Mouse (Mus musculus) kidney, adult 18-20 months (tissue): ENCODE data around the gene Nol10.
"Not testable (repeated sequence)": the region's sequence is repeated elsewhere in the genome, so short reads cannot be mapped to it uniquely, and the experiment has no call there.

Source experiments
- DNase-seq: peaks from one replicate; pipeline ENCODE4 v3.0.0; 2021

Gene Nol10

DNA sequence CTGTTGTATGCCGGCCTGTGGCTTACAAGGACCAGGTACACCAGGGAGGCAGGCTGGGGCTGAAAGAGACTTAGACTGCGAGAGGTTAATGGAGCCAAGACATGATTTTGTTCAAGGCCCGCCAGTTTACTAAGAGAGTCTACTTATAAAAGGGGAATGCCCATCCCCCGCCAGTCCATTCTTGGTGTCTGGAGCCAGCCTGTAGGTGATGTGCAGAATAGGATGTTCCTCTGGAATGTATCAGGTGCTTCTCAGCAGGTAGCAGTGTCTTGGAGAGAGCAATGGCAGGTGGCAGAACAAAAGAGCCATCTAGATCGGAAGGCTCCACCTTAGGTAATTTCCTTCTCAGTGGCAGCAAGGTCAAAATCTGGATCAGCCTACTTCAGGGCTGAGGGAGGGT lies 116.3 kb downstream of the Nol10 start:
- not testable (repeated sequence) for DNase-seq

DNA sequence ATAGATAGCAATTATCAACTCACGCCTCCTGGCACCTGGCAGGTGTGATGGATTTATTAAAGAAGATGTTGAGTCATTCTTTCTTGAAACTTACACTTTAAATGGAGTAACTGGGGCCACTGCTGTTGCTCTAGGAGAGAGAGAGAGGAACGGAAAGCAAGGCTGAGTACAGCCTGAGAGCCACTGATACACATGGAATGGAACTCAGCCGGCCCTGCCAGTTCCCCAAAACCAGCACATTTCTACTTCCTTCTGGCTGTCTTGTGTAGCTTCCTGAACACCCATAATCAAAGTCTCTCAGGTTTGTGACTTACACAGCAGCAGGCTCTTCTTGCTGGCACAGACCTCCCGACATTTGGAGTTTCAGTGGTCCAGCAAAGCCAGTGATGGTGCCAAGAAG lies 118.5 kb downstream of the Nol10 start:
- DNase-seq = no peak

DNA sequence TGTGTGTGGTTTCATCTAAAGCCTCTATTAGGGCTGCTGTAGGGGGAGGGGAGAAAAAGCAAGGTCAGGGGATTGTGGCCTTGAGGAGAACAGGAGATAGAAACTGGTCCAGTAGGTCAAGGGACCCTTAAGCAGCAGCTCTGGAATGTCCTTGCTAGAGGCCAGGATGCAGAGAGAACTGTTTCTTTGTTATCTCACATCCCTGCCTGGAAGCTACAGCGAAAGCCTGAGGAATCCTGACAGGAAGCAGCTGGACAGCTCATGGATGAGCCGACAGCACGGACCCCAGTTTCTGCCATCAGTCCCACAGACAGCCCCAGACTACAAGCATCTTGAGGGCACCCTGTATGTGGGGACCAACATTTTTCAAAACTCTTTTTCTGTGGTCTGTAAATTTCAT lies 120.1 kb downstream of the Nol10 start:
- DNase-seq = no peak

DNA sequence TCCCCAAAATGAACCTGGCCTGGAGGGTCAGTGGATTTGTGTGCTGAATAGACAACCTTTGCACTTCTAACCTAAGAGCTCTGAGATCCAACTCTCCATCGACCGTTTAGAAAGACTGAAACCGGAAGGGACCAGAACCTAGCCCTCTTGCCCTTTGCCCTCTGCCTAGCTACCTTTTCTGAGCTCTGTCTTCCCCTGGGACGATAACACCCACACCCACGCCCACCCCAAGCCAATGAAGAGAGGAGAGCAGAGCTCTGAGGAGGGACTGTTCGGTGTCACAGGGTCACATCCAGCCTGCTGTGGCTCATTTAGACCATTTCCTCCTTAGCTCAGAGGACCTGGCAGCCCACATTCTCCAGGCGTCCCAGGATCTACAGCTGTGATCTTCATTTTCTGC lies 121.6 kb downstream of the Nol10 start:
- no peak for DNase-seq

DNA sequence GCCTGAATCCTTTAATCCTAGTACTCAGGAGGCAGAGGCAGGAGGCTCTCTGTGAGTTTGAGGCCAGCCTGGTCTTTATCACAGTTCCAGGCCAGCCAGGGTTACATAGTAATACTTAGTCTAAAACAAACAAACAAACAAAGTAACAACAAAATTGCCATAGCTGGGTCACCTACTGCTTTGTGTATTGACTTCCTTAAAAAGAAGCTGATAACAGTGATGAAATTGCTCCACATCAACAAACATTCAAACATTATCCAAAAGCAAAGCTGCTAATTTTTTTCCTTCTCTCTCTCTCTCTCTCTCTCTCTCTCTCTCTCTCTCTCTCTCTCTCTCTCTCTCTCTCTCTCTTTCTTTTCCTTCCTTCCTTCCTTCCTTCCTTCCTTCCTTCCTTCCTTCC lies 122.3 kb downstream of the Nol10 start:
- not testable (repeated sequence) for DNase-seq

DNA sequence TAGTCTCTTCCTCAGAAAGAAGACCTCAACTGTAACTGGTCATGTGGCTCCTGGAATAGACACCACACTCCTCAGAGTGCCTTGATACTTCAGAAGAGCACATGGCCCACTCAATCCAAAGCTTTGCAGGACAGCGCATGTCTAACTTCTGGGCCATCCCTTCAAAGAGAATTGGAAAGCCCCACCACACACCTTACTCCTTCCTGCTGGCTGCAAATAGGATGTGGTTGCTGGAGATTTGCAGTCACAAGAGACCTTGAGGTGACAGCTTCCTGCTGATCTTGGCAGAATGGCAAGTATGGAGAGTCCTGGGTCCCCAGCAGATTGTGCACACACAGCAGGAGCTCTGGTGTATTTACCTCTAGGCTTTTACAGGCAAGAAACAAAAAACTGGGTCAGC lies 123.1 kb downstream of the Nol10 start:
- DNase-seq = no peak

DNA sequence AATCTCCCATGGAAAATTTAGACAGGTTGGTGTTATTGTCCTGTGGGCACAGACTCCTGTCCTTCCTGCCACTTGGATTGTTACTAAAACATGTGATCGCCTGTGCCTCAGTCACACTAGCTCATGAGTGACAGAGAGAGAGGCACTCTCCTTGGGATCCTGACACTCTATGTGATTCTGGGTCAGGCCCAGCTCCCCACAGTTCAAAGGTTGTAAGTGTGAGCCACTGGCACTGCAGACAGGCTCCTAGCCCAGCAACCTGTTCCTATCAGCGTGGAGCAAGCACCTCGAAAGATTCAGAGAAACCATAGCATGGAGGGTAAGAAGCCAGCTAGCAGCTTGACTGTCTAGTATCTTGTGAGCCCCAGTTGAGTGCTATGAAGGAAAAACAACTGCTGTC lies 124.9 kb downstream of the Nol10 start:
- peak; percentile 21 for DNase-seq

DNA sequence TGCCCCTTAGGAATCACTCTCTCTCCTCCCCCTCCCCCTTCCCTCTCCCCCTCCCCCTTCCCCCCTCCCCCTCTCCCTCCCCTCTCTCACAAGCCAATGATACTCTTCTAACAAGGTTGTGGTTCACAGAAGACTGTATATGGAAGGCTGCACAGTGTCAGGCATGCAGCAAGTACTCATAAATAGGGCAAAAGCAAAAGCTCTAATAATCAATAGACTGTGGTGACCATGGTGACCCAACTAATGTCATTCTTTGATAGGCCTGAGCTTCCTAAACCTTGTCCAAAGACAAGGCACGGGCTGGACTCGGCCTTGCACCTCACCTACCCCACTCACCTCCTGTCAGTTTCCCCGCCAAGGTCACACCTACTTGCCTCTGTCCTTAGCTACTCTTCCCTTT lies 125.6 kb downstream of the Nol10 start:
- no peak for DNase-seq

DNA sequence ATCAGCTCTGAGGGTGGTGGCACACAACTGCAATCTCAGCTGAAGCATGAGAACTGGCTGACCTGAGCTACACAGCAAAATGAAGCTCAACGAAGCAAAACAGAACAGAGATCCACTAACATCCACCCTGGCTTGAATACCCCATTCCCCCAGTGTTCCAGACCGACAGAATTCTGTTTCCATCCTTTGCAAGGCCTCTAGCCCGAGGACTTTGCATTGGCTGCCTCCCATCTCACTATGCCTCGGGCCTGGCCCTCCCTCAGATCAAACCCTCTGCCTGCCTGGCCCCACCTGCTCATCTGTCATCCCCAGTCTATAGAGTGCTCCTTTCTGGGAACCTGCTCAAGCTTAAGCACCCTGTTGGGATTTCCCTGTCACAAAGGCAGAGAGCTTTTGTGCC lies 126.4 kb downstream of the Nol10 start:
- DNase-seq = peak; percentile 22

DNA sequence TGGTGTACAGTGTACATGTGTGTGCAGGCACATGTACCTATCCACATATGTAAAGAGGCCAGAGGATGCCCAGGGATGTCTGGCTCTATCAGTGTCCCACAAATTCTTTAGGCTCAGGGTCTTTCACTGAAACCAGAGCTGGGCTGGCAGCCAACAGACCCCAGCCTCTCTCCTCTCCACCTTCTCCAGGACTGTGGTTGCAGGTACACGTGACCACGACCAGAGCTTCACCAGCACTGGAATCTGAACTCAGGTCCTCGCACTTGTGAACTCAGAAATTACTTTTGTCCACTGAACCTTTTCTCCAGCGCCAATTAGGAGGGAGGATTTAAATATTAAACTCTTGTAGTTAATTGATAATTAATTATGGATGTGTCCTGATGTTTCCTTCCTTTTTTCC lies 126.9 kb downstream of the Nol10 start:
- peak; percentile 49 for DNase-seq

DNA sequence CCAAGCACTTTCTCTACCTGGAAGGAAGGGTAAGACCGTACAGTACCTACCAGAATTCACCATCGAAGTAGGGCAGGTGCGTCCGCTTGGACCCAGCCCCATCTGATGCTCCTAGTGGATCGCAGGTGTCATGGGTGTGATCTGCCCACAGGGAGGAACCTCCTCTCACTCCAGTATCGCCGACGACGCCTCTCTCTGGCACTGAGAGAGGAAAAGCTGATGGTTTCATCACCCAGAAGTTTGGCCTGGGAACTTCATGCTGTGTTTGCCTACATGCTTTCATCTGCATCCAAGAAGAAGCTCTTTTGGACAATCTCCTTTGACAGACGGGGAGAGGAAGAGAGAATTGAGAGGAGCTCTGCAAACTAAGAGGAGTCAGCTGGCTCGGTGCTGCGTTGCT lies 129.9 kb downstream of the Nol10 start:
- DNase-seq = no peak

DNA sequence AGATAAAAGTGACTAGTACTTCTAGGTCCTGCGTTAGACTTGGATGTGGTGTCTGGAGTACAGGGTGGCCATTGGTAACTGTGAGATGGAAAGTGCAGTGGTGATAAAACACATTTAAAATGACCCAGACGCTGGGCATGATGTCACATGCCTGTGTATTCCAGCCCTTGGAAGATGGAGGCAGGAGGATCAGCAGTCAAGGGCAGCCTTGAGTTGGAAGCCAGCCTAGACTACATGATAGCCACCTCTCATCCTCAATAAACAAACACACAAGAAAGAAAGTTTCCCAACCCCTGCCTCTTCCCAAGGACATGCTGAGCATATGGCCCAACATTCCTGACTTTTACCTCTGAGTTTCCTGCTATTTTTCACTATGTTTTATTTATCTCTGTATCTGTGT lies 130.6 kb downstream of the Nol10 start:
- no peak for DNase-seq
